Mouse (Mus musculus) kidney, postnatal 36 days (tissue): ENCODE data around the gene Megf8.

Source experiments
- DNase-seq, 2 experiments: peaks; one replicate each; pipeline ENCODE4 v3.0.0; 2021 to 2022; ENCODE audit warnings: mixed read lengths in 2 of 2

Megf8 gene

DNA sequence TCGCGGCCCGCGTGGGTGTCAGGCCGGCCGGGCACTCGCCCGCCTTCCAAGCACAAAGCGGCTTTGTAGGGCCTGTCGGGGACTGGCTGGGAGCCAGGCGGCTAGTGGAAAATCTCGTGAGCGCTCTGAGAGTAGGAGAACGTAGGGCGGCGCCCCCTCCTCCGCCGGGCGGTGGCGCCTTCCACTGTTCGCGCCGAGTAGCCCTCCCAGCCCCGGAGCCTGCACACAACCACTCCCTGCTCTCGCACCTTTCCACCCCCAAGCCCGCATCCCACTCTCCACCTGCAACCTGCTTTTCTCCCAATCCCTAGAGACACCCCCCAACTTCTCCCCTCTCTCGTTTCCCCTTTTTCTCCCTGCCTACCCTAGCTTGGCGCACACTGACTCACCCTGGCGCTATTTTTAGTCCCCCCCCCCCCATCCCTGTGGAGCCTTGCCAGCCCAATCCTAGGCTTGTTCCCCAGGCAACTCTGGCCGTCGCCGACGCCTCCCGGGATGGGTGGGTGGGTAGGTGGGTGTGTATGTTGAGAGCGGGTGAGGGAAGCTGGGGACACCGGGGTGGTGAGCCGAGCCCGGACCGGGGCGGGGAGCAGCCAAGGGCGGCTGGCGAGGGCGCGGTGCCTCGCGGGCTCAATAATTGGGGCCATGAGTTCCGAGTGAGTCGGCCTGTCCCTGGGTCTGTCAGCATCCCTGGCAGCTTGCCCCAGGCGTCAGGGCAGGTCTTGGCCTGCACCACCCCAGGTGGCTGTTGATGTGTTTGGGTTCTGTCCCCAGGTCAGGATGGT is 37.7 kb upstream of the Megf8 start:
- DNase-seq, result peak; percentile 94 to 95

GRCm38 (mm10) chr7:25279861-25280791 is 36.8 kb upstream of the Megf8 start:
- peak; percentile 70 to 73 for DNase-seq

DNA sequence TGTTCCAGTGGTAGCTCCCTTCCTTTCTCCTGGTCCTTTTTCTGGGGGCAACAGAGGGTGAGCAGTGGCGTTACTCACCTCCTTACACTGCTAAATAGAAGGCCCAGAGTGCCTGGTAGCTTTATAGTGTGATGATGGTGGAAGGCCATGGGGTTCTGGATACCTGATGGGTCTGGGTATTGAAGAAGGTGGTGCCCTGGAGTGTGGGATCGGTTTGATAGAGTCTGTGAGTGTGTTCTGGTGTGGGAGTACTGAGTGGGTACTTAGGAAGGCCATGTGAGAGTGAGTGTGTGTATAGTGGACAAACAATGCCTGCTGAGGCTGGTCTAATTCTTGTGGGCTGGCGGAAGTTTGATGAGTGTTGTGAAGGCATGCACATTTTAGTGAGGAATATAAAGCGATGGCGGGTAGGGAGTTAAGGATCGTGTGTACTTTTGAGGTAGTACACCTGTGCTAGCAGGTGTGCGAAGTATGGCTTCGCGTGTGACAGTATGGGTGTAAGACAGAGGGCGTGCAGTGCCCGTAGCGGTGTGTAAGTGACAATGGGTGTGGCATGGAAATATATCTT is 35.7 kb upstream of the Megf8 start:
- DNase-seq, result no peak

- DNase-seq, result peak; percentile 99
Measured at GRCm38 (mm10) chr7:25281734-25282601, 35.0 kb upstream of the Megf8 start.

GRCm38 (mm10) chr7:25282731-25283211 is 34.2 kb upstream of the Megf8 start:
- peak; percentile 48 to 66 for DNase-seq

GRCm38 (mm10) chr7:25283637-25284036 is 33.3 kb upstream of the Megf8 start:
- no peak for DNase-seq

GRCm38 (mm10) chr7:25284171-25284570 is 32.8 kb upstream of the Megf8 start:
- no peak for DNase-seq

DNA sequence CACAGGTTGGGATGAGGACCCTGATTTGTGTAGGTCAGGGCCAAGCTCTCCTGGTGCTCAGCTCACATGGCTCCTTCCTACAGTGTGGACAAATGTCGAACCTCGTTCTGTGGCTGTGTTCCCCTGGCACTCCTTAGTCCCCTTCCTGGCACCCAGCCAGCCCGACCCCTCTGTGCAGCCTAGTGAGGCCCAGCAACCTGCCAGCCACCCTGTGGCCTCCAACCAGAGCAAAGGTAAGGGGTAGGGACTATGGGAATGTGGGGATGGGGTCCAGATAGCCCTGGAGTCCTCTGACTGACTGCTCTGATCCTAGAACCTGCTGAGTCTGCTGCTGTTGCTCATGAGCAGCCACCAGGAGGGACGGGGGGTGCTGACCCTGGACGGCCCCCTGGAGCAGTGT is 32.2 kb upstream of the Megf8 start:
- no peak for DNase-seq

- no peak for DNase-seq
Measured at GRCm38 (mm10) chr7:25285511-25286238, 31.3 kb upstream of the Megf8 start.

- DNase-seq, result no peak
Measured at GRCm38 (mm10) chr7:25286989-25287388, 30.0 kb upstream of the Megf8 start.

DNA sequence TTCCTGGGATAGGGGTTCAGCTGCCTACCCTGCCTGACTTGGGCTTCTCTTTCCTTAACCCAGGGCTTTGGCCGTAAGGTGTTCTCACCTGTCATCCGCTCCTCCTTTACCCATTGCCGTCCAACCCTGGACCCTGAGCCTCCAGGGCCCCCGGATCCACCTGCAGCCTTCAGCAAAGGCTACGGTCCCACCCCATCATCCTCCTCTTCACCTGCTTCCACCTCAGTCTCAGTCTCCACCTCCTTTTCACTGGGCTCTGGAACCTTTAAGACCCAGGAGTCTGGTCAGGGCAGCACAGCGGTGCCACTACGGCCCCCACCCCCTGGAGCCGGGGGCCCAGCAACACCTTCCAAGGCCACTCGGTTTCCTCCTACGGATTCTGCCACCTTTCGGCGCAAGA is 29.0 kb upstream of the Megf8 start:
- DNase-seq, result no peak

DNA sequence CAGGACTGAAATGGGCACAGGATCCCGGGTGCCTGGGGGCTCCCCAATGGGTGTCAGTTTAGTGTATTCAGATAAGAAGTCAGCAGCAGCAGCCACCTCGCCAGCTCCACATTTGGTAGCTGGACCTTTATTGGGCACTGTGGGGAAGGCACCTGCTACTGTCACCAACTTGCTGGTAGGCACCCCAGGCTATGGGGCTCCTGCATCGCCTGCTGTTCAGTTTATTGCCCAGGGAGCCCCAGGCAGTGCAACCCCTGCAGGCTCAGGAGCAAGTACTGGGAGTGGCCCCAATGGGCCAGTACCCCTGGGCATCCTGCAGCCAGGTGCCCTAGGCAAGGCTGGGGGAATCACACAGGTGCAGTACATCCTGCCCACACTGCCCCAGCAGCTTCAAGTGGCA is 28.2 kb upstream of the Megf8 start:
- no peak for DNase-seq

GRCm38 (mm10) chr7:25289925-25290324 is 27.0 kb upstream of the Megf8 start:
- no peak for DNase-seq

GRCm38 (mm10) chr7:25290463-25290862 is 26.5 kb upstream of the Megf8 start:
- no peak for DNase-seq

GRCm38 (mm10) chr7:25290911-25291310 is 26.1 kb upstream of the Megf8 start:
- peak; percentile 73 to 89 for DNase-seq

DNA sequence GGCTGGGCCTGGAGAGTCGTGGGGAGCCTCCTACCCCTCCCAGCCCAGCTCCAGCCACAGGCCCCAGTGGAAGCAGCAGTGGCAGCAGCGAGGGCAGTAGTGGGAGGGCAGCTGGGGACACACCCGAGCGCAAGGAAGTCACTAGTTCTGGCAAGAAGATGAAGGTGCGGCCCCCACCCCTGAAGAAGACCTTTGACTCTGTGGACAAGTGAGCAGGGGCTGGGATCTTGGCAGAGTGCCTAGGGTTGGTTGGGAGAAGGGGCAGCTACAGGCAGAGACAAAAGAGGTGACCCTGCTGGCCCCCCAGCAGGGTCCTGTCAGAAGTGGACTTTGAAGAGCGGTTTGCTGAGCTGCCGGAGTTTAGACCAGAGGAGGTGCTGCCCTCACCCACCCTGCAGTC is 24.9 kb upstream of the Megf8 start:
- DNase-seq, result peak in 1 of 2 experiments; percentile 28

GRCm38 (mm10) chr7:25293191-25293739 is 23.7 kb upstream of the Megf8 start:
- DNase-seq, result no peak

- no peak for DNase-seq
Measured at GRCm38 (mm10) chr7:25294495-25294894, 22.5 kb upstream of the Megf8 start.

GRCm38 (mm10) chr7:25294960-25295722 is 21.8 kb upstream of the Megf8 start:
- DNase-seq, result no peak

DNA sequence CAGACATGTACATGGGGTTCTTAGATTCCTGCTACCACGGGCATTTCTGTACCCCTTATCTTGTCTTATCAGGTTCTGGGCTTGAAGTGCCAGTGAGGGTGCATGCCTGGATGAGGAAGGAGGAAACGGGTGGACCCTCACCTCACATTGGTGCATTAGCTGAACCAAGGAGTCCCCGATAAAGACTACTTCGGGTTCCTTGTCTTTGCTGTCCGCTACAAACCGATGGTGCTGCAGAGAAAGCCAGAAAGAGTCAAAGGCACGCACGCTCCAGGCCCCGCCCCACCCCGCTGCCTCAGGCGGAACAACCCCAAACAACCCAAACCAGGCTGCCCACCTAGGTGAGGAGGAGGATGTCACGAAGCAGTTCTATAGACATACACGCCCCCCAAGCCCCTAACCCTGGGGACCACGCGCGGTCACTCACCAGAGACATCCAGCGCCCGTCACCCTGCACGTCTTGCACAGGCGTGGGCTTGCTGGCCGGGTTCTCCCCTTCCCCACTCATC is 20.0 kb upstream of the Megf8 start:
- peak in 1 of 2 experiments; percentile 56 for DNase-seq
